Mouse (Mus musculus) neutrophil, adult 5-6 weeks (primary cell): Measurements from ENCODE around the gene Strada. TPM values are rescaled to one million over a fixed set of nuclear protein-coding genes. Genes with fewer than 3 reads are reported as not detected.

Source experiments
- ATAC-seq: fragments of 151-379, 151-347 bp; 2 replicates; pipeline ENCODE4 v1.8.0; 2017; ENCODE audit warnings: mild to moderate bottlenecking, moderate TSS enrichment; ENCODE audit not compliant: insufficient number of reproducible peaks, poor library complexity, low FRiP score, severe bottlenecking; ENCODE audit errors: extremely low read depth
- total RNA-seq: library from RNA; stranded (forward); fragments of 200-1000 nt; gene quantifications from 2 replicates; pipeline ENCODE4 v1.2.3, GENCODE M21; 2017

Strada gene
- total RNA-seq, 1 experiment from 2014 or later = 34.6 TPM

DNA sequence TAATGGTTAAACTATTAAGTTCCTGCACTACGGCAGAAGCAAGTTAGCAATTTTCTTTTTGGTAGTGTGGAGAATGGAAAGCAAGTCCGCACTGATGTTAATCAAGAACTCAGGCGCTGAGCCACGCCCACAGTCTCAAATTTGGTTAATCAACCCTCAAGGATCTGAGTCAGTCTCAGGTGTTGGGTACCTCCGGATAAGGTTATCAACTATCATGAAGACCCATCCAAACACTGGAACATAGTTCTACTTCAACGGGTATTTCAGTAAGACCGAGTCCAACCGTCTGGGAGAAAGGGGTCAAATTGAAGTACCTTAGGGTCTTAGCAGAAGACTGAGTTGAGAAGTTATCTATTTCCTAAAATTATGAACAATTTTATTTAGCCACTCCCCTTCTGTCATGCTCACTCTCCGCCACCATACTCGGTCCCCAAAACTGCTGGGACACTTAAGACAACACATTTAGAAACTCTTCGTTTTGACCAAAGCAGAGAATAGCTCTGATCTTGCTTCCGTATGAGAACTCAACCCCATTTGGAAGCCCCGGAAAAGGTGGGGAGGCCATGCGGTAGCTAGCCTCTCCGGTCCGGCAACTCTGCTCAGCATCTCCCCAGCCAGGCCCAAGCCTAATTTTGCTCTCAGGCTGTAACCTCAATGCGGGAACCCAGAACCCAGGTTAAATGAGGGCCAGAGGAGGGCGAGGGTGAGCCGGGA is 9.2 kb downstream of the Strada start:
- ATAC-seq = peak; percentile 2; the same call in 1 of the 2 replicates

DNA sequence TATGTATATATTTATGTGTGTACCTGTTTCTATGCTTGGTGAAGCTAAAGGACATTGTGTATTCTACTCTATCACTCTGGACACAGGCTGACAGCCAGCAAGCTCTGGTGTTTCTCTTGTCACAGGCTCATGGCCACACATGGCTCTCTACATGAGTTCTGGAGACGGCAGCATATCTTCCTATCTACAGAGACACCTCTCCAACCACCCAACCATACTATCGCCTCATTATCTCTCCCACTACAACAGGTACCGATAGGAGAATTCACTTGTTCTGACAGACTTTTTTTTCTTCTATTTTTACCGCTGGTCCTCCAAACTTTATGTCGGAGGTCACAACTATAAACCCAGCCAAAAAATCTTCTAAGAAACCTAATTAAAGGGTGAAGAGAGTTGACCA is 9.7 kb downstream of the Strada start:
- ATAC-seq = no peak

DNA sequence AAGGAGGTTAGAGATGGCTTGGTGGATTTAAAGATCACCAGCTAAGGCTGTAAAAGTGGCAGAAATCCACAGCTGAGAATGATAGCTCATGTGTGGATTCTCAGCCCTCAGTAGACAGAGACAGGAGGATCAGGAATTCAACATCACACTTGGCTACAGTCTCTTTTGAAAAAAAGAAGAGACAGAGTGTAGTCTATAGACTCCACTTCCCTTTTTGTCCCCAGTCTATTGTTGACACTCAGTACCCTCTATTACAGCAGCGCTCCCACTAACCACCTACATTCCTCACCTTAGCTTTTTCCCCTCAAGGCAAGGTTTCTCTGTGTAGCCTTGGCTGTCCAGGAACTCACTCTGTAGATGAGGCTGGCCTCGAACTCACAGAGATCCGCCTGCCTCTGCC is 10.3 kb downstream of the Strada start:
- ATAC-seq = no peak

DNA sequence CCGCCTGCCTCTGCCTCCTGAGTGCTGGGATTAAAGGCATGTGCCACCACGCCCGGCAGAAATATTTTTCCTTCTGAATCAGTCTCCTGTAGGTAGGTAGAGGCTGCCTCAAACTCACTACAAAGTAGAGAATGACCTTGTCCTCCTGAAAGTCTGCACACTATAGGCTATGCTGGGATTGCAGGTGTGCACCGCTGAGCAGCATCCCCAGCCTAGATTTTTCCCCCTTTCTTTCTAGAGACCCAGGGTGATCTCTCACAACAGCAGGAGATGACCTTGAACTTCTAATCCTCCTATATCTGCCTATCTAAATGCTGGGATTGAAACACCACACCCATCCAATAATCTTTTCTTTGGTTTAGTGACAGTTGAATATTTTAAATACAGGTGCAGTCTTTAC is 14.6 kb downstream of the Strada start:
- no peak for ATAC-seq

DNA sequence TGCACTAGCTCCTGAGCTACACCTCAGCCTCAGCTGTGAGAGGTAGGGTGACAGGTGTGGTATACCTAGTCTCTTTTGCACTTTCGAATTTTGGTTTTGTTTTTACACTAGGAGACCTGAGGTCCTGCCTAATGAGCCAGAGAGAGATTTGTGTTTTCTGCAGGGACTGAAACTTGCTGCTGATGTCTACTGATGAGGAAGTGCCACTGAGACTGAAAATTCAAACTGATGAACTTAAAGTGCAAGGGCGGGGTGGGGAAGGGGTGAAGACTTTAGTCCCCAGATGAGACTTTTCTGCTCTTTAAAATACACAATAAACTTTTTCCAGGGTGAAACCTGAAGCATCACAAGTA is 21.5 kb downstream of the Strada start:
- 0 out of 2 replicates have a peak, but pooled peaks have one; percentile 23 for ATAC-seq

DNA sequence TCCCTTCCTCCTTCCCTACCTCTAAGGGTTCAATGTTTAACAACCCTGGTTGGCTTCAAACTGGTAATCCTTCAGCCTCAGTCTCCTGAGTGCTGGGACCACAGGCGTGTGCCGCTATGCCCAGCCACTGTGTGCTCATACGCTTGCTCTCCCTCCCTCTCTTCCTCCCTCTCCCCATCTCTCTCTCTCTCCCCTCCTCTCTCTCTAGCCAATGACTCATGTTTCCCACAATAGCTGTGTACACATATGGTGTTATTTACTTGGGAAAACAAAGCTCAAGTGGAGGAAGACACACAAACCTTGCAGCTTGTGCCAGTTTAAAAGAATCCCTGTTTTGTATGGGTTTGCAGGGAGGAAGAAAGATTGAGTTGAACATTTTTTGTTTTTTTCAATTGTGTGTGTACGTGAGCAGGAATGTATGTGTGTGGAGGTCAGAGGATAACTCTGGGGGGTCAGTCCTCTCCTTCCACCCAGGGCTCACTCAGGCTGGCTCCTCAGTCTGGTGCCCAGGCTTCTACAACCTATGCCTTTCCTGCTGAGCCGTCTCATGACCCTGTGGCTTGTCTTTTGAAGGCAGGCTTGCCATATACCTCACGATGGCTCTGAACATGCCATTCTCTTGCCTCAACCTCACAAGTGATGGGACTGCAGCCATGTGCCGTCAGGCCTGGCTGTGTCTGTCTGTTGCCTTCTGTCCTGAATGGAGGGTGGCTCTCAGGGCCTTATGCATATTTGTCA is 22.1 kb downstream of the Strada start:
- ATAC-seq = 0 out of 2 replicates have a peak, but pooled peaks have one; percentile 19

DNA sequence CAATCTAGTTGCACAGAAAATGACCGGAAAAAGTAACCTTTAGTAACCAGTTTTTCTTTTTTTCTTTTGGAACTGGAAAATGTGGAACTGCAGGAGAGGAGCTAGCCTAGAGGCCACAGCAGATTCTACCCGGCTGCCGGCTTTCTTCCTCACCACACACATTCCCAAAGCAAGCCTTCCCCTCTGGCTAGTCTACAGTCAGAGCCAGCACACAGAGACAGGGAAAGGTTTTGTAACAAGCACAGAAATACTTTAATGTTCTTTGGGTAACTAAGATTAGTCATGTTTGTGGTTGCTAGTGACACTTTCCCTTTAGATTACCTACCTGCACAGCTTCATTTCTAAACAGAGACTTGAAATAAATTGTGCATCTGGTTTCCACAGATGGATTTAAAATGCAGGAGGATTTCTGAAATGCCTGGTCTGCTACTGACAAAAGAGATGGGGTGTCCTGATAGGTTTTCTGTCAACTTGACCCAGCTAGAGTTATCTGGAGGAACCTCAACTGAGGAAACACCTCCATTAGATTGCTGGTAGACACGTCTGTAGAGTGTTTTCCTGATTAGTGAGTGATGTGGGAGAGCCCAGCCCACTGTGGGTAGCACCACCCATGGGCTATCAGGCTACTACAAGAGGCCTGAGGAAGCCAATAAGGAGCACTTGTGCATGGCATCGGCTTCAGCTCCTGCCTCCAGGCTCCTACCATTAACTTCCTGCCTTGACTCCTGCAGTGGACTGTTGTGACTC is 23.8 kb downstream of the Strada start:
- no peak for ATAC-seq

DNA sequence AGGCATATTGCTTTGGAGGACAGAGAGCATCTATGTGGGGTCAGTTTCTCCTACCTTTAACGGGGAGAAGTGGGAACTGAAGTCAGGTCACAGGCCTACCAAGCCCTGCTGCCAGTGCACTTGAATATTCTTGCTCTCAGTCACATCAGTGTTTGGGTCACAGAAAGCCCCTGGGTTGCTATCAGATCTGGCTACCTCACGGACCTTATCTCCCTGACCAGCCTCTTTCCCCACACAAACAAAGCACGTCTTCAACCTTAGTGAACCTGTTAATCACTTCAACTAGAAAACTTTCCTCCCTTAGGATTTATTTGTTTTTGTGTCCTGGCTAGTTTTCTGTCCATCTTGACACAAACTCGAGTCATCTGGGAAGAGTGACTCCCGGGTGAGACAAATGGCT is 25.6 kb downstream of the Strada start:
- ATAC-seq = no peak

DNA sequence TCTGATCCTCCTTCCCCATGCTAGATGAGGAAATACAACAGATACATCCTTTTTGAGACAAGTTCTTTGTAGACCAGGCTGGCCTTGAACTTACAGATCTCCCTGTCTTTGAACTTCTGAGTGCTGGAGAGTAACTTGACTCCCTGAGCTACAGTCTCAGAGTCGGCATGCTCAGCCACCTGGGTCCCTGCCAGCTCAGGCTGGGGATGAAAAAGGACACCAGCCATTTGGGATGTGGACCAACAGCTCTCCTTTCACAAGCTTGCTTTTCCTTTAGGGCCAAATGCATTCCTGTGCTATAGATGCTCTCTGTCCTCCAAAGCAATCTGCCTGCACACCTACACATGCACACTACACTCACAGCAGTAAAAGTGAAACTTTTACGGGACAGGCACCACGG is 26.9 kb downstream of the Strada start:
- ATAC-seq = no peak

DNA sequence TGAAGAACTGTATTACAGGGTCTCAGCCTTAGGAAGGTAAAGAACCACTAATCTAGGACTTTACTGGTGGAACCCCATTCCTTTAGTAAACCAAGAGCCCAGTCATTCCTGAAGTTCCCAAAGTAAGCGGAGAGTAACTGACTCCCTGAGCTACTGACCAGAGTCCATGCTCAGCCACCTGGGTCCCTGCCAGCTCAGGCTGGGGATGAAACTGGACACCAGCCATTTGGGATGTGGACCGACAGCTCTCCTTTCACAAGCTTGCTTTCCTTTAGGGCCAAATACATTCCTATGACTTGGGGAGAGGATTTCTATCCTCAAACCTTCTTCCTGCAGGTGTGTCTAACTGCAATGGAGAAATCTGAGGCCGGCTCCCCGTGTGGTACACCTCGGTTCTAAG is 27.6 kb downstream of the Strada start:
- no peak for ATAC-seq

DNA sequence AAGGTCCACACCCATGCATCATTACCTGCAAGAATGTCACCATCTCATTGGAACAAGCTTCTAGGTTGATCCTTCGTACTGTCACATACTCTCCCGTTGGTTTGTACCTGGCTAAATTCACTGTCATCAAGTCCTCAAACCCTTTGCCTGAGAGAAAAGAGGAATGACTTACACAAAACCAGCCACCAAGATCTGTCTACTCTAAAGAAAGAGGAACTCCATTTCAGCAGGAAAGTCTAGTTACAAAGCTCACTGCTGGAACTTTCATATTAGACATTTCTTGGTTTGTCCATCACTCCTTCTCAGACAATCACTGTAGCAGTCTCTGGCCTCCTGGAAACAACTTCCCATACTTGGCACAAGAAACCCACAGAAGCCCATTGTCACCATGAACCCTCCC is 28.7 kb downstream of the Strada start:
- ATAC-seq = no peak

DNA sequence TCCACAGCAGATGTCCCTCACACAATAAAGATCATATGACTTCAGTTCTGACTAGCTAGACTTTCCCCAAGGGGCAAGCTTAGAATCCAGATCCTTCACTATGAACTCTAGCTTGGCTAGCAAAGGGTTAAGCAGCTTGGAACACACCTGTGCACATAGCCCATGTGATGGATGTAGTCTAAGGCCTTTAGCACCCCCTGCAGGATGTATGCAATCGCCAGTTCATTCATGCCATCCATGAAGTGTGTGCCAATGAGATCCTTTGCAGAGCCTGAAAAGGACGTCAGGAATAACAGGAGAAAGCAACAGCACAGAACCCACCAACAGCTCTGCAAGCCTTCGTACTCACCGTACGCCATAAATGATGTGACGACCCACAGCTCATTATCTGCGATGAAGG is 31.2 kb downstream of the Strada start:
- ATAC-seq = peak; percentile 54; the same call in 1 of the 2 replicates

DNA sequence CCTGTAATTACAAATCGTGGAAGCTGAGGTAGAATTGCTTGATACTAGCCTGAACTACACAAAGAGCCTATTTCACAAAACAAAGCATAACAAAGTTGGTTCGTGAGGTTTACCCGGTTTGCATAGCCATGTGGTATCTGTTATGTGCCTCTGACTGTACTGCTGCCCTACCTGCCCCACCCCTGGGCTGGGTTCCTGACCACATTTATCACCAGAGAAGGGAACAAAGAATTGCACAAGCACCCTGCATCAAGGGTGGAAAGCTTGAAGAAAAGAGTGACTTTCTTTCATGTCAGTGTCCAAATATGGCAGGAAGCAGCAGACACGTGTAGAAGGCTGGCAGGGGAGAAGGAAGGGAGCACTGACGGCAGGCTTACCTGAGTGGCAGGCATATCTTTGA is 34.5 kb downstream of the Strada start:
- peak; percentile 78 for ATAC-seq

DNA sequence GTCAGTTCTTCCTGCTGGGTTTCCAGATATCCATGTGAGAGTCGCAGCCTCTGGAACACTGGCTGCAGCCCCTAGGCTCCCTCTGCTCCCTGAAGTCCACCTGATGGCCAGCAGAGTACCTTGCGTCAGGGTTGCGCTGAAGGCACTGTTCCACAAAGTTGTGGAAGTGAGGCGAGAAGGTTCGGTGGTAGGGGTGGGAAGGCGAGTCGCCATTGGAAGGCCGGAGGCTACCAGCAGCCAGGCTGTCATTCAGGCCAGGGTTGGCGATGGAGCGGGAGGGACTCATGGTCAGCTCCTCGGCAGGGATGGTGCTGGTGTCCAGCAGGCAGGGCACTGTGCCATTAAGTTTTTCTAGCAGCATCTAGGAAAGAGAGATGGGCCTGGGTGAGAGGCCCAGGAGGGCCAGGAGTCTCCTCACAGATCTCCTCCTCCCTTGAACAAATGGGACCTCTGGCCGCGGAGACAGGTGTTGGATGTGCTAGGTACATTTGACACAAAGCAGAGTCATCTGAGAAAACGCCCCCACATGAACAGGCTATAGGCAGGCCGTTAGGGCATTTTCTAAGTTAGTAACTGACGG is 37.3 kb downstream of the Strada start:
- ATAC-seq = no peak

DNA sequence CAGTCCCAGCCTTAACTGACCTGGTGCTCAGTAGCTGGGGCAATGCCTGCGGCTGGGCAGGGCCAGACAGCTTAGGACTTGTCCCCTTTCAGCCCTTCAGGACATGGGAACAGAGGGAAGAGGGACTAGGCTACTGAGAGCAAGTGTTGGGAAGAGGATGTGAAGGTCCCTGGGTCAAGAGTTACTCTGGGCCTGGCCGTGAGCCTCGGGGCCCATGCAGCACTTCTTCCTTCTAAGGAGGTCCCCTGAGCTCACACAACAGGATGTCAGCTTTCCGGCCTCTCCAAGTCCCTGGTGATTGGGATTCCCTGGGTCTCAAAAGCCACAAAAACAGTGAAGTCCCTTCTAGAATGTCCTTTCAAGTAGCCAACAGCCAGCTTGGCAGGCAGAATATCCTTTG is 38.4 kb downstream of the Strada start:
- no peak for ATAC-seq

DNA sequence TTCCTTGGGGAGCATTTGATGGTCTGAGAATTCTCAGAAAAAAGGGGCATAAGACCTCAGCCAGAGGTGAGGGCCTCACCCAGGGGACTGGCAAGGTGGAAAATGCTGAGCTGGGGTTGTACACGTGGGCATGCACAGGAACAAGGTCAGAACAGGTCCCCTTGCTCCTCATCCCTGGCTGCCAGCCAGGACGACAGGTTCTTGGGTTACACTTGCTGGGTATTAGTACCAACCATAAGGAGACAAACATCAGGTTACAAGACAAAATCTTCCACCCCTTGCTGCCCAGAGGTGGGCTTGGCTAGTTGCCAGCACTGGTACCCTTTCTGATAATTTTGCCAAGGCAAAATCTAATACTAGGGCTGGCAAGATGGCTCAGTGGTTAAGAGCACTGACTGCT is 39.7 kb downstream of the Strada start:
- ATAC-seq = no peak

DNA sequence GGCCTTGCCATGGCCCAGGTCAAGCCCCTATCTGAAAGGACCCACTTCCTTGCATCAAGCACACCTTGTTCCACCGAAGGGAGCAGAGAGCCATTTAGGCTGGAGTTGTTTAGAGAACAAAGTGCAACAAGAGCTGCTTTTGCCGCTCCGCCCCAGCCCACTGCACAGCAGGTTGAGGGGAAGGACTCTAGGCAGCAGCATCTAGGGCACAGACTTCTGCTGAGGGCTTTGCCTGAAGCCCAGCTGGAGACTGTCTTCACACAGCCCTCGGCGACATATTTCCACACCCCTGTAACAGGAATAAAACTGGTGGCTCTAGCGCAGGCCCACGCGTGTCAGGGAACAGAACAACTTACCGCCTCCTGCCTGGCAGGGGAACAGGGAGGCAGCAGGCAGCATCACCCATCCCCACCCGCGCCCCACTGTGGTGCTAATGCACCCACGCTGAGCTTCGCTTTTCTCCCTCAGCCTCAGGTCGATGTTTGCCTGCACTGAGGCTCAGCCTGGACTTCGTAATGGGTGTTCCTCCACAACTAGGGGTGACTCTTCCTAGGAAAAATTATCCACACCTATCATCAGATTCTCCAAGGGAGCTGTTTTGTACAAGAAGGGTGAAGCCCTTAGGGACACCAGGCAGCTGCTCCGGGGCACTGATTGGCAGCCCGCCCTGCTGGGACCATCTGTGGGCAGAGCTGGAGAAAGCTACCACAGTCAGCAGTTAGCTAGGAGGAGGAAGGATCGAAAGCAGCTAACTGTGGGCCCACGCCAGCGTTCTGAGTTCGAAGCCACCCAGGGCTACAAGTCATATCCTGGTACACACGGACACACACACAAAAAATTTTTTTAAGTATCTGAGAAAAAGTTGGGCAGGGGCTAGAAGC is 40.9 kb downstream of the Strada start, which contains the start of the genes Gm10840 and Limd2:
Gene Gm10840, plus strand, starts transcription at position 10 of the 881 bp plus-strand sequence.
Gene Limd2, minus strand, starts transcription at position 20 of the 881 bp plus-strand sequence.
- no peak for ATAC-seq
